Mouse (Mus musculus) lung, adult 2 months (tissue): Measurements from ENCODE around the gene Rims1.

Experiments
- CTCF ChIP-seq: fragments of 200-500 bp; IDR thresholded peaks from 2 replicates; pipeline ENCODE4 v1.5.1; 2011; ENCODE audit warnings: mild to moderate bottlenecking, low read length, control low read depth; ENCODE audit not compliant: insufficient read depth
- POLR2A ChIP-seq: fragments of 200-500 bp; IDR thresholded peaks from 2 replicates; pipeline ENCODE4 v1.6.1; 2011; ENCODE audit warnings: low read depth, mild to moderate bottlenecking, control low read depth, low read length, borderline replicate concordance; ENCODE audit errors: extremely low read depth

- TF ChIP-seq POLR2A = no peak
- no peak for TF ChIP-seq CTCF
Observed at GRCm38 (mm10) chr1:22546273-22546672, 259.5 kb downstream of the Rims1 start.
